Mouse (Mus musculus) ES-E14 (cell line): Measurements from ENCODE around the gene Iqsec1.

Source experiments
- CHD2 ChIP-seq: IDR thresholded peaks from 2 replicates; pipeline ENCODE4 v1.6.1; 2014; ENCODE audit warnings: mild to moderate bottlenecking, low read depth, low read length, inconsistent platforms
- HCFC1 ChIP-seq: IDR thresholded peaks from 2 replicates; pipeline ENCODE4 v1.6.1; 2012; ENCODE audit warnings: low read length, inconsistent platforms, borderline replicate concordance; ENCODE audit not compliant: insufficient read depth
- ZC3H11A ChIP-seq: IDR thresholded peaks from 2 replicates; pipeline ENCODE4 v1.6.1; 2012; ENCODE audit warnings: low read depth, mild to moderate bottlenecking, inconsistent platforms, low read length, borderline replicate concordance
- ZNF384 ChIP-seq: IDR thresholded peaks from 2 replicates; pipeline ENCODE4 v1.6.1; 2012; ENCODE audit warnings: low read depth, low read length, inconsistent platforms

DNA sequence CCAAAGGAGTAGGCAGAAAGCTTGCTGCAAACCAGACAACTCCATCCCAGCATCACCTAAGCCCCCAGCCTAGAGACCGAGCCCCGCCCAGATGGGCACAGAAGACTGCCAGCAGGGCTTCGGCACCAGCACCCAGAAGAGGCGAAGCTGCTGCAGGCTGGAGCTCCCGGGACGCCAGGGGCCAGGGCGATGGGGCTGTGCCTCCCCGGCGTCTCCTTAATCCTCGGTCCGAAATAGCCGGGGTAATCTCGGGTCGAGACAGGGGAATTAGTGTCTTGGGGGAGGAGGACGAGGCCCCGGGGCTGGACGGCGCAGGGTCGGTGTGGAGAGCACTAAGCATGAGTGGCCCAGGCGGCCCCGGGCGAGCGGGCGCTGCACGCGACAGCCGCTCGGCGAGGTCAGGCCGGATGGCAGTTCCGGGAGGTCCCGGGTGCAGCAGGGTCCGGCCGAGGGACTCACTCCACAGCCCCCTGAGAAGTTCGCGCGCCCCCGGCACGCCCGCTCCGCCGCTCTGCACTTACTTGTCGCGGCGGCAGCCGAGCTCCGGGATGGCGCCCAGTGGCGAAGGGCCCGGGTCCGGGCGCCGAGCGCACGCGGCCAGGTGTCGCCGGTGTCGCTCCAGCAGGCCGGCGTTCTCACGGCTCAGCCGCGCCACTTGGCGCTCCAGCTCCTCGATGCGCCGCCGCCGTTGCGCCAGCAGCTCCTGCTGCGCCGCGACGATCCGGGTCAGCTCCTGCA, 755 bp downstream of the Iqsec1 start:
- TF ChIP-seq CHD2 = no peak
- no peak for TF ChIP-seq ZC3H11A
- no peak for TF ChIP-seq ZNF384
- no peak for TF ChIP-seq HCFC1
